Mouse (Mus musculus): ENCODE measurements around the gene Tmem211. TPM values are rescaled to one million over a fixed set of nuclear protein-coding genes. Genes with fewer than 3 reads are reported as not detected.
A peak's percentile ranks its signal among the peaks of the same experiment; 100 is the strongest.

Tmem211 gene
- polyA plus RNA-seq, 1 experiment from 2014 or later = not detected

DNA sequence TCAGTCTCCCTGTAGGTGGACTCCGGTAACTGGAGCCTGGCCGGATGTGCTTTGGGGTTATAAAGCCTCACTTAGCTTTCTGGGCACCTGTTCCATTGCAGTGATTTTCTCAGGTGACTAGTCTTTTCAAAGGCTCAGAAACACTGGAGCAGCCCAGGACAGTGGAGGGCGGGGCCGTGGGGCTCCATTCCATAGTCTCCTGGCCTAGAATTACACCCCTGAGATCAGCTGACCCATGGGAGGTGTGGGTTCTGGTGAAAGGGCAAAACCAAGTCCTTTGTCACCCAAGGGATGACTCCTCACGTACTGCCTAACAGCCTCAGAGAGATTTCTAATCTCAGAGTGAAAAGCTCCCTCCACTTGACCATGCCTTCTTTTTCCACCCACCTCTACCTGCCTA is 3.5 kb downstream of the Tmem211 start:
- Histone ChIP-seq H3K4me3 (no peak overlapping the region), H3K9ac (replicated peaks) (no peak overlapping the region), H3K27ac (replicated peaks) (no peak overlapping the region), H3K4me2 (replicated peaks) (no peak overlapping the region), H3K36me3 (no peaks in the 10 kb centered on the region), H3K9me3 (no peaks in the 10 kb centered on the region), H3K27me3 (no peaks in the 10 kb centered on the region), H3K4me1 (peaks cover 17% of the 10 kb centered on the region)
- 82% methylated on average over 5 of the region's 5 CpGs for WGBS
- no peak for ATAC-seq (replicated peaks)

- no peak overlapping the region for H3K4me3 ChIP-seq
- 0 out of 2 replicates have a peak, but pooled peaks cover 8% of the 10 kb centered on the region for H3K36me3 ChIP-seq
- H3K27me3 ChIP-seq = no peaks in the 10 kb centered on the region
- no peak overlapping the region for H3K9ac ChIP-seq (replicated peaks)
- no peak overlapping the region for H3K27ac ChIP-seq (replicated peaks)
- no peaks in the 10 kb centered on the region for H3K9me3 ChIP-seq
- ATAC-seq (replicated peaks) = no peak
- 91% methylated on average over 8 of the region's 8 CpGs for WGBS
- no peaks in the 10 kb centered on the region for H3K4me1 ChIP-seq
- H3K4me2 ChIP-seq (replicated peaks) = no peak overlapping the region
Observed at GRCm38 (mm10) chr5:113249263-113249930, 22.7 kb downstream of the Tmem211 start.

GRCm38 (mm10) chr5:113250806-113251205 is 24.1 kb downstream of the Tmem211 start:
- H3K36me3 ChIP-seq = 0 out of 2 replicates have a peak, but pooled peaks cover 8% of the 10 kb centered on the region

GRCm38 (mm10) chr5:113265637-113266036 is 38.9 kb downstream of the Tmem211 start:
- no peaks in the 10 kb centered on the region for H3K27me3 ChIP-seq
- no peak for ATAC-seq (replicated peaks)
- H3K4me3 ChIP-seq = no peak overlapping the region
- H3K4me2 ChIP-seq (replicated peaks) = no peak overlapping the region
- no peak overlapping the region for H3K9ac ChIP-seq (replicated peaks)
- H3K27ac ChIP-seq (replicated peaks) = no peak overlapping the region
- H3K9me3 ChIP-seq = no peaks in the 10 kb centered on the region
- peaks cover 5% of the 10 kb centered on the region; the same call in 1 of the 2 replicates for H3K36me3 ChIP-seq
- no peaks in the 10 kb centered on the region for H3K4me1 ChIP-seq
- 92% methylated on average over 8 of the region's 8 CpGs for whole genome bisulfite sequencing

More at GRCm38 (mm10) chr5:113250806-113251205, 24.1 kb downstream of the Tmem211 start:
- Histone ChIP-seq H3K4me3 (no peak overlapping the region), H3K4me2 (replicated peaks) (no peak overlapping the region), H3K9me3 (no peaks in the 10 kb centered on the region), H3K9ac (replicated peaks) (no peak overlapping the region), H3K27me3 (no peaks in the 10 kb centered on the region), H3K4me1 (no peaks in the 10 kb centered on the region), H3K27ac (replicated peaks) (no peak overlapping the region)
- WGBS = 95% methylated on average over 11 of the region's 11 CpGs
- no peak for ATAC-seq (replicated peaks)

GRCm38 (mm10) chr5:113268246-113268645 is 41.5 kb downstream of the Tmem211 start:
- H3K4me2 ChIP-seq (replicated peaks) = no peak overlapping the region
- no peaks in the 10 kb centered on the region for H3K4me1 ChIP-seq
- peaks cover 11% of the 10 kb centered on the region; the same call in 1 of the 2 replicates for H3K36me3 ChIP-seq
- no peak overlapping the region for H3K4me3 ChIP-seq
- no peak overlapping the region for H3K9ac ChIP-seq (replicated peaks)
- H3K27ac ChIP-seq (replicated peaks) = no peak overlapping the region
- H3K27me3 ChIP-seq = no peaks in the 10 kb centered on the region
- peak; percentile 48; the same call in 1 of the 2 replicates for ATAC-seq (replicated peaks)
- no peaks in the 10 kb centered on the region for H3K9me3 ChIP-seq

- H3K36me3 ChIP-seq = peaks cover 12% of the 10 kb centered on the region; the same call in 1 of the 2 replicates
- 84% methylated on average over 3 of the region's 3 CpGs for WGBS
Observed at GRCm38 (mm10) chr5:113270043-113270442, 43.3 kb downstream of the Tmem211 start.

GRCm38 (mm10) chr5:113271207-113271811 is 44.6 kb downstream of the Tmem211 start:
- no peak overlapping the region for H3K4me3 ChIP-seq
- no peaks in the 10 kb centered on the region for H3K9me3 ChIP-seq
- no peak for ATAC-seq (replicated peaks)
- H3K27me3 ChIP-seq = no peaks in the 10 kb centered on the region
- no peak overlapping the region for H3K4me2 ChIP-seq (replicated peaks)
- 68% methylated on average over 11 of the region's 11 CpGs for WGBS
- peaks cover 17% of the 10 kb centered on the region; the same call in 1 of the 2 replicates for H3K36me3 ChIP-seq
- no peaks in the 10 kb centered on the region for H3K4me1 ChIP-seq
- no peak overlapping the region for H3K27ac ChIP-seq (replicated peaks)
- H3K9ac ChIP-seq (replicated peaks) = no peak overlapping the region

More at GRCm38 (mm10) chr5:113270043-113270442, 43.3 kb downstream of the Tmem211 start:
- Histone ChIP-seq H3K27ac (replicated peaks) (no peak overlapping the region), H3K4me3 (no peak overlapping the region), H3K9me3 (no peaks in the 10 kb centered on the region), H3K4me1 (no peaks in the 10 kb centered on the region), H3K4me2 (replicated peaks) (no peak overlapping the region), H3K27me3 (no peaks in the 10 kb centered on the region), H3K9ac (replicated peaks) (no peak overlapping the region)
- no peak for ATAC-seq (replicated peaks)

DNA sequence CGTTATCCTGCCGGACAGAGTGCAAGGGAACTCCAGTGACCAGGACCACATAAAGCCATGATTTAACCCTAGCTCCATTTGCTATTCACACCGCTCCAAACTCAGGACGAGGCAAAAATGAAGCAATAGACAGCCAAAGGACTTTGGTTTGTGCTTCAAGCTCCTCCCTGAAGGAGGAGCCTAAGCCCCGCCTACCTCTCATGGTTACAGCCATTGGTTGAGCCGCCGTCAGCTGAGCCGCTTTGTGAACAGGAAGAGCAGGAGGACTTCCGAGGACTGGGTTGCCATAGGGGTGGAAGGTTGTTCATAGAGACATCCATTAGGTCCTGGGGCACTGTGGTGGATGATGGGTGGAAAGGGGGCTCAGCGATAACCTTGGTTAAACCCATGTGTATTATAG is 49.1 kb downstream of the Tmem211 start:
- H3K9ac ChIP-seq (replicated peaks) = no peak overlapping the region
- peaks cover 15% of the 10 kb centered on the region; the same call in 1 of the 2 replicates for H3K36me3 ChIP-seq
- ATAC-seq (replicated peaks) = no peak
- H3K27ac ChIP-seq (replicated peaks) = no peak overlapping the region
- H3K4me2 ChIP-seq (replicated peaks) = no peak overlapping the region
- no peaks in the 10 kb centered on the region for H3K27me3 ChIP-seq
- WGBS = 76% methylated on average over 10 of the region's 10 CpGs
- no peaks in the 10 kb centered on the region for H3K9me3 ChIP-seq
- no peak overlapping the region for H3K4me3 ChIP-seq
- no peaks in the 10 kb centered on the region for H3K4me1 ChIP-seq

- Histone ChIP-seq H3K4me3 (peak overlapping the region; percentile 15; the same call in 1 of the 2 replicates), H3K27ac (replicated peaks) (no peak overlapping the region), H3K4me2 (replicated peaks) (peak overlapping the region; percentile 22; the same call in 1 of the 2 replicates), H3K4me1 (no peaks in the 10 kb centered on the region), H3K9me3 (no peaks in the 10 kb centered on the region), H3K27me3 (no peaks in the 10 kb centered on the region), H3K9ac (replicated peaks) (no peak overlapping the region), H3K36me3 (peaks cover 9% of the 10 kb centered on the region)
- peak; percentile 36; the same call in 1 of the 2 replicates for ATAC-seq (replicated peaks)
- 29% methylated on average over 15 of the region's 15 CpGs for WGBS
Observed at GRCm38 (mm10) chr5:113280138-113280856, 53.6 kb downstream of the Tmem211 start.

DNA sequence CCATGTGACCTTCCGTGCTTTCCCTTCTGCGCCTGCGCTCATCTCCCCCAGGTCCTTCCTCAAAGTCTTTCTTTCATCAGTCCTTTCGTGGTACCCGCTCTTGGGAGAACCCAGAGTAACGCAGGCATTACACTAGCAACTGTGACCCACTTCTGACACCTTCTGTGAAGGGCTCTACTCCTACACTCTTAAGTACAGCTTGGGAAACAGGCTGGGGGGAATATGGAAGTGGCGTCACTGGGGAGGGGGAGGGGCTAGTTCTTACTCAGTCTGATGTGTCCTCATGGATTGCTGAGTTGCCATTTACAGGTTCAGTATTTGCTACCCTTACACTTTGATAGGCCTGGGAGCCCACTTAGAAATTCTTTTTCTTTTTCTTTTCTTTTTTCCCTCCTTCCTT is 54.8 kb downstream of the Tmem211 start:
- H3K27ac ChIP-seq (replicated peaks) = no peak overlapping the region
- H3K27me3 ChIP-seq = no peaks in the 10 kb centered on the region
- no peak overlapping the region for H3K9ac ChIP-seq (replicated peaks)
- no peaks in the 10 kb centered on the region for H3K4me1 ChIP-seq
- H3K4me2 ChIP-seq (replicated peaks) = no peak overlapping the region
- WGBS = 92% methylated on average over 7 of the region's 7 CpGs
- H3K36me3 ChIP-seq = peaks cover 6% of the 10 kb centered on the region
- H3K9me3 ChIP-seq = no peaks in the 10 kb centered on the region
- no peak overlapping the region for H3K4me3 ChIP-seq
- no peak for ATAC-seq (replicated peaks)

DNA sequence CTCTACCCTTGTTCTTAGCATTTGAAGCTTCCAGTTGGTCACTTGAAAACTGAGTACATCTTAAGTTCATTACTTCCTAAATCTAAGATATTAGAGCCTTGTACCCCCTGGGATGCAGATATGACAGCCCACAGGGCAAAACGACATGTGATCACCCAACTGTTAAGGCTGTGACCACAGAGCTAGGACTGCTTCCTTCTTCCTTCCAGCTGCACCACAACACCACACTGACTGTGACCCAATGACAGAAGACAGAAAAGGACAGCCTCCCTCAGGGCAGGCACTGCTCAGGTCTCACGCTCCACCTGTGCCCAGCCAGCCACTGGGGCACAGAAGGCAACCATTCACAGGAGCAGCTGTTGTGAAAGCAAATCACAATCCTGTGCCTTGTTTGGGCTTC is 57.0 kb downstream of the Tmem211 start:
- Histone ChIP-seq H3K9ac (replicated peaks) (no peak overlapping the region), H3K4me3 (no peak overlapping the region), H3K36me3 (peaks cover 6% of the 10 kb centered on the region), H3K27me3 (peaks cover 18% of the 10 kb centered on the region), H3K27ac (replicated peaks) (no peak overlapping the region), H3K9me3 (no peaks in the 10 kb centered on the region), H3K4me1 (peaks cover 9% of the 10 kb centered on the region), H3K4me2 (replicated peaks) (no peak overlapping the region)
- 73% methylated on average over 2 of the region's 2 CpGs for WGBS
- no peak for ATAC-seq (replicated peaks)

- WGBS = 62% methylated on average over 16 of the region's 16 CpGs
- Histone ChIP-seq H3K27ac (replicated peaks) (no peak overlapping the region), H3K27me3 (peaks cover 28% of the 10 kb centered on the region), H3K9ac (replicated peaks) (no peak overlapping the region), H3K9me3 (no peaks in the 10 kb centered on the region), H3K4me3 (no peak overlapping the region), H3K36me3 (peaks cover 4% of the 10 kb centered on the region), H3K4me2 (replicated peaks) (no peak overlapping the region), H3K4me1 (peaks cover 9% of the 10 kb centered on the region)
- no peak for ATAC-seq (replicated peaks)
Observed at GRCm38 (mm10) chr5:113285541-113285940, 58.8 kb downstream of the Tmem211 start.
